Mouse (Mus musculus): ENCODE results near the gene Haao.
A peak's percentile ranks its signal among the peaks of the same experiment; 100 is the strongest.

Haao gene

DNA sequence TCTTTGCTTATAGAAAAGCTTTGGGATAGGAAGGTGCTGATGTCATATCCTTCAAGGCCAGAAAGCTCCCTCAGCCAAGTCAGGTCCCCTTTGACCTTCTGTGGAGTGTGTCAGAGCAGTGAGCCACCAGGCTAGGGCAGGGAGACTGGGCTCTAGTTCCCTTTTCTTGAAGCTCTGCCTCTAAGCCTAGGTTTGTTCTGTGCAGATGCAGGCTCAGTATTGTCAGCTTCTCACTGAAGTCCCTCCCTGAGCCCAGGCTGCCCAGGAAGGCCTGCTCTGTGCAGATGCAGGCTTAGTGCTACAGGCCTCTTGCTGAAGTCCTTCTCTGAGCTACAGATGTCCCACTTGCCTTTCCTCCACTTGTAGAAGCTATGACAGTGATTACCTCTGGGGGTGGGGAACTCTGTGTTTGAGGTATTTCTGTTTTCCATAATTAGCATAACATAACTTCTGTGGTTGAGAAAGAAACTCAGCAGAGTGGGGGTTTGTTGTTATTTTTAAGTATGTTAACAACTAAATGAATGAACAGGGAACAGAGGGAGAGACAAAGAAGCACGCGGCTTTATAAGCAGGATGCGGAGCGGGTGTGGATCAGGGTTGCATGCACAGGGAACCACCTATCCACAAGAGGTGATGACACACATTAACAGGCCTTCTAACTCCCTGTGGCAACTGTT is 17.0 kb downstream of the Haao start:
- no peak for DNase-seq

DNA sequence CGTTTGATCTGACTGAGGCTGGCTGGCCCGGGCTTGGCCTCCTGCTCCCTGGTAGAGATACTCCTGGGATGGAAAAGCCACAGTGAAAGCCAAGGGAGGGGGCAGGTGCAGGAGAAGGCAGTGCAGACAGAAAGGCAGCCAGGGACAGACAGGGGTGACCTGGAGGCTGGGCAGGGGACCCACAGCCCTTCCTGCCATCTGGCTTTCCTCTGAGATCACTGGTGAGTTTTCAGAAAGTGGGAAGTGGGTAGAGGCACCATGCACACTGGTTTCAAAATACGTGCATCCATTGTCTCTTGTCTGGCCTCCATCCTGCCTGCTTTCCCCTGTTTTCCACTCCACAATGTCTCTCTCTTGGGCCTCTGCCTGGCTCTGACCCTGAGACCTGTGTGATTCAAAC is 18.4 kb downstream of the Haao start:
- DNase-seq = no peak

DNA sequence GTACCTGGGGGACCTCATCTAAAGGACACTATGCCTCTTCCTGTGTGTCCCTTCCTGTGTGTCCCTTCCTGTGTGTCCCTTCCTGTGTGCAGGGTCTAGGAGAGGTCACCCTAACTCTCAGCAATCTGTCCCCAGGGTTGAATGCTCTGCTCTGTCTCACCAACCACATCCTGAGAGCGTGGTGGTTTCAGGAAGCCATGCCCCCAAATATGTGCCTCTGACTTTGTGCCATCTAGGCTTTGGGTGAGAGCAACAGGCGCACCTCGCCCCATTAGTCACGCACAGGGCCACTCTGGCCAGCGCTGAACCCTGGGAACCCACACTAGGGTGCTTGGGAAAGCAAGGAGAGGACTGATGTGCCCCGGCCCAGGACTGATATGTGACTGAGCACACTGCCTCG is 23.9 kb downstream of the Haao start:
- DNase-seq = no peak

DNA sequence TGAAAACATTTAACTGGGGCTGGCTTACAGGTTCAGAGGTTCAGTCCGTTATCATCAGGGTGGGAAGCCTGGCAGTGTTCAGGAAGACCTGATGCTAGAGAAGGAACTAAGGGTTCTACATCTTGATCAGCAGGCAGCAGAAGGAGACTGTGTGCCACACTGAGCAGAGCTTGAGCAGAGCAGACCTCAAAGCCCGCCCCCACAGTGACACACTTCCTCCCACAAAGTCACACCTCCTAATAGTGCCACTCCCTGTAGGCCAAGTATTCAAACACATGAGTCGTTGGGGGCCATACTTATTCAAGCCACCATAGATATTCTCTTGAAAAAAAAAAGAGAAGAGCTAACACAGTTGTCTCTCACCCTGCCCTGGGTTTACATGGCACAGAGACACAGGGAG is 25.9 kb downstream of the Haao start:
- no peak for DNase-seq

DNA sequence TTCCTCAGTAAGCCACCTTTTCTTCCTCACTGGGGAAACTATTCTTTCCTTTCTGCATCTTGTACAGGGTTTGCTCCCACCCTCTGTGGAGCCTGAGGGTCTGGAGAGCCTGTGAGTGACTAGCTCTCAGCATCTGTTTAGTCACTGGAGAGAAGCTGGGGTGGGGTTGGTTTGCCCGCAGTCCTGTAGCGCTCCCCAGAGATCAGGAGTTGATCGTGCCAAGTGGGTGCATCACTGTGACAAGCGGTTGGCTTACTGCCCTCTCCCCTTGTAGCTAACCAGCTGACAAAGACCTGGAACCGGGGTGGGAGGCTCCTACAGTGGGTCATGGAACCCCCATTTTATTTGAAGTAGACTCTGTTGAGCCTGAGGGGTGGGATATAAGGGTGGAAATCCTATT is 27.1 kb downstream of the Haao start:
- no peak for DNase-seq

DNA sequence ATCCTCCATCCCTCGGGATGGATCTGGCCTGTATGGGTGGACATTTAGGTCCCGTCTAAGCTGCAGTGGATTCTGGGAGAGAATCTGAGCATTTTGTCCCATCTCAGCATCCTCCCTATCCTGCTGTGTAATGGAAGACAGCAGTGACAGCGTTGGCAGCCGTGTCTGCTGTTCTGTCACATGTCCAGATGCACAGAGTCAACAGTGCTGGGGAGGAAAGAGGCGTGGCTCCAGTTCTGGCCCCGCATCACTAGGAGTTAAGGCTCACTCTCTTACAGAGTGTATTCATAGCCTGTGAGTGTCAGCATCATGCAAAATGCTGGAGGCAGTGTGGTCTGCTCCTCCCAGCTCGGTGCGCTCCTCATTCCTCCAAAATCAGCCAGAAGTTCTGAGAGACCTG is 28.3 kb downstream of the Haao start:
- DNase-seq = no peak

DNA sequence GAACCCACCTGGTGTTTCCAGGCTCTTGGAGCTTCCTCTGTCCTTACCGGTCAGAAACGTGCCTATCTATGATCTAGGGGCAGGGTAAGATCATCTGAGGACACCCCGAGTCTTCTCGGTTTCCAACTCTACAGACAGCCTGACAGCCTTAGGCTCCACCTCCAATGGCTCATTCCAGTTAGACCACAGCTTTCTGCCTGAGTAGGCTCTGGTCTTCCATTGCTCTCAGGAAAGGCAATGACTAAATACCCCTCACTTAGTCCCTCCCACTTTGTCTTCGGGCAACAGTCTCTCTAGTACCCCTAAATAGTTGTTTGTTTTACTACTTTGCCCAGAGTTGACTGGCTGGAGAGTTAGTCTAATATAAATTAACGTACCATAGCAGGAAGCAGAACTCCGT is 30.8 kb downstream of the Haao start:
- no peak for DNase-seq

DNA sequence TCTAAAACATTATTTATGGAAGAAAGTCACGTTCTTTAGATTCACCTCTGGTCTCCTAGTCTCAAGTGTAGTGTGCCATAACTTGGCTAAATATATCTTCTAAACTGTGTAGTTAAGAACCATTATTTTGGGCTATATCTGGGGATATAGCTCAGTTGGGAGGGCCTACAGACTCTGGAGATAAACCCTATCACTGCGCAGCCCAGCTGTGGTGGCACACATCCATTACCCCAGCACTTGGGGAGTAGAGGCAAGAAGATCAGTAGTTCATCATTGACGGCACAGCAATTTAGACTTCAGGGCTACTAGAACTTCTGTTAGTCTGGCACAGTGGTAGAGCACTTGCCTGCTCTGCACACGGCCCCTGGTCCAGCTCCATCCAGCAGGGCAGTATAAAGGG is 34.7 kb downstream of the Haao start:
- no peak for DNase-seq

DNA sequence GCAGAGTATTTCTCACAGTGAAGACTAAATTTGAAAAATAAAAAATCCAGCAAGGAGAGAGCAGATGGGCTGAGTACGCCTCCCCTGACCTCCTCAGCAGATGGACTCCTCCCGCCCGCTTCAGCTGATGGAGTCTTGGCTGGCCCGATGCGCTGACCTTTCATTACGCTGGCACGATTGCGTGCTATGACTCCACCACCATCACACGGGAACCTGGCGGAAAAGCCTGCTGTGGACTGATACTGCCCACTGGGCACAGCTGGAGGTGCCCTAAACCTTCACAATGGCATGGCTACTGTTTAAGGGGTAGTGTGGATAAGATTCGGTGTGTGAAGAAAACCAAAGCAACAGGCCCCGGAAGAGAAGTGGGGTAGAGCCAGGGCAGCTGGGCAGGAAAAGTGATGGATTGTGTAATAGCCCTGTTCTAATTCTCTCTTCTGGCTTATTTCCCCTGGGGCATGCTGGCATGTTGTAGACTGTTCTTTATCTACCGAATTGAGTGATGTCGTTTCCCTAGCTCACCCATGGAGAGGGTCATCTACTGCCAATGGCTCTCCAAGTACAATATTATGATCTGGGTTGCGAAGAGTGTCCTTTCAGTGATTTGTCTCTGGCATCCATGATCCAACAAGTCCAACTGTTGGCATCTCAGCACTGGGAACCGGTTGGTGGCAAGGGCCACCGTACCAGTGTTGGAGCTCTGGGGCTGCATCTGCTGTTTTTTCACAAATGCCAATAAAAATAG is 35.4 kb downstream of the Haao start:
- DNase-seq = no peak

DNA sequence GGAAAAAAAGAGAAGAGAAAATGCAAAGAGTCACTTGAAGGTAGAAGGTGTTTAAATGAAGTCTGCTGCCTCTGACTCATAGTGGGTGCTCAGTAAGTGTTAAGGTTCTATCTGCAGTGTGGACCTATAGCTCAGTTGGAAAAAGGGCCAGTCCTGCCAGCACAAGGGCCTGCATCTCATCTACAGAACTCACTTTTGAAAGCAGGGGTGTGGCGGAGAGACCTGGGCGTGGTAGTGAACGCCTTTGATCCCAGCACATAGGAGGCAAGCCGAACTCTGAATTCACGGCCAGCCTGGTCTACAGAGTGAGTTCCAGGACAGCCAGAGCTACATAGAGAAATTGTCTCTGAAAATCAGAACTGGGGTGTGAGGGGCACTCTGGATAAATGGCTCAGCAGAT is 37.5 kb downstream of the Haao start:
- DNase-seq = no peak

DNA sequence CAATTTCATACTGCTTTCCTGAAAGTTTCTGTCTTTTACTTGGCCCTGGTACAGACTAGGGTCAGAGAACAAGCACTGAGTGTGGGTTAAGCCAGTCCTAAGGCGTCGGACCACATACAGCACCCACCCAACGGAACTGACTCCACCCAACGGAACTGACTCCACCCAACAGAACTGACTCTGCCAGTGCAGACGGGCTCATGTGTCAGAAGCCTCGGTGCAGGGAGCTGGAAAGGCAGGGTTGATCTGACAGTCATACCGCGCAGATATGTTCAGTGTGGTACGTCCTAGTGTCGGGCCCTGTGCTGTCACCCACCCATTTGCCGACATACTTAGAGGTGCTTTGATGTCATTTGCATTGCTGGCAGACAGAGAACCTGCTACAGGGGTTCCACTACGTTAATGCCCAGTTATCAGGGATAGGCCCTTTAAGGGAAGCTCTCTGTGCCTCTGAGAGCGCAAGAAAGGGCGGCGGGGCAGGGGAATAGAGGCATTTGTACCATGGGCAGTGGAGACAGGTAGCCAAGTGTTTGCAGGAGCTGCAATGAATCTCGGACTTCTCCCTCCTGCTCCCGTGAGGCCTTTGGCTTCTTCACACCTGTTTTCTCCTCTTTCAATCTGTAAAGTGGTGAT is 38.5 kb downstream of the Haao start:
- DNase-seq = no peak

DNA sequence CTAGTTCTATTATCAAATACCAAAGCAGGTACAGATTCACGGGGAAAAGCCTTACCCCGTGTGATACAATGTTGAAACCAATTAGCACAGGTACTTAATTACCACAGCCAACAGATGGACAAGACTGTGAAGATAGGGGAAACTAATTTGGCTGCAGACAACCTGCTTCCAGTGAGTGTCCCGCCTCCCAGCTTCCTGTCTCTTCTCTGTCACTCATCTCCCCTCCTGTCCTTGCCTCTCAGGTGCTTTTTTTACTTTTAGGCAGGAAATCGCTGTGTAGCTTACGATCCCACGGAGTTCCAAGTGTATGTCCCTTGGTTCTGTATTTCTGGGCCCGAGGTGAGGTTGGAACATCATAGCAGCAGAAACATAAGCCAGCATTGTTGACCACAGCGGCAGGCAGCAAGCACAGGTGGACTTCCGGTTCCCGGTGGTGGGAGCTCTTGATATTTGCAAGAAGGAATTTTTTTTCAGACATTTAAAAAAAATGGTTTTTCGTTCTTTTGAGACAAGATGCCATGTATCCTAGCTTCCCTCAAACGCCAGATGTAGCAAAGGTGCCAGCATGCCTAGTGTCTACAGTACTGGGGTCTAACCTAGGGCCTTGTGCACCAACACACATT is 39.2 kb downstream of the Haao start:
- no peak for DNase-seq

DNA sequence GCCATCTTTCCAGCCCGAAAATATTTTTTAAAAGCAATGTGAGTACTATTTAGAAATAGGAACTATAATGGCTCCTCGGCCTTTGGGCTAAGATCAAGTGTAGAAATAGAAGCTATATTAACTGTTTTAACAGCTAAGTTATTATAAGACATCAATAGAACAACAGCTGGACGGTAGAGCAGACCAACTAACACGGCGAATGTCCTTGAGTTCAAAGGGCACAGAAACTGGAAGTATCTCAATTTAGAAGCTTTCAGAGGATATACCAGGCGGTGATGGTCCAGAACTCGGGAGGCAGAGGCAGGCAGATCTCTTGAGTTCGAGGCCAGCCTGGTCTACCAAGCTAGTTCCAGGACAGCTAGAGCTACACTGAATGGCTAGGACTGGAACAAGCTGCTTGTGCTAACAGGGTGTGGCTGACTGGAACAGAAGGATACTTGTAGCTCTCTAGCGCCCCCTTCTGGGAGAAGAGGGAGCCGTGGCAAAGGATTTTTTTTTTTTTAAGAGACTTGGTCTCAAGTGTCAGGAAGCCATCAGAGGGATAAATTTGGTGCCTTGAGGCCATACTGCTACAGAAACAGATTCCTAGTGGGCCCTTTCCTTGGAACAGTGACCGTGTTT is 39.9 kb downstream of the Haao start:
- DNase-seq = peak; percentile 72

DNA sequence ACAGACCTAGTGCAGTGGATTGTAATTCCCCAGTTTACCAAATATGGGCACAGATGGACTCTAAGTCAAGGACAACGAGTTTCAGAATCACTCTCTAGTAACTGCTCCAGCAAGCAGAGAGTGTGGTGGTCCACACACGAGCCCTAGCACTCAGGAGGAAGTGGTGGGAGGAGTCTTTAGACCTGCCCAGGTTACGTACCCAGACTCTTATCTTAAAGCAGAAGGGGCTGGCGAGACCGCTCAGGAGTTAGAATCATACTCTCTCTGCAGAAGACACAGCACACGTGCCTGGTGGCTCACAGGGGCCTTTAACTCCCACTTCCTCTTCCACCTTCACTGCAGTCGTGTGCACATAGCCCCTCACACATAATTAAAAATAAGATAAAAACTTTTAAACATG is 40.4 kb downstream of the Haao start:
- DNase-seq = no peak

DNA sequence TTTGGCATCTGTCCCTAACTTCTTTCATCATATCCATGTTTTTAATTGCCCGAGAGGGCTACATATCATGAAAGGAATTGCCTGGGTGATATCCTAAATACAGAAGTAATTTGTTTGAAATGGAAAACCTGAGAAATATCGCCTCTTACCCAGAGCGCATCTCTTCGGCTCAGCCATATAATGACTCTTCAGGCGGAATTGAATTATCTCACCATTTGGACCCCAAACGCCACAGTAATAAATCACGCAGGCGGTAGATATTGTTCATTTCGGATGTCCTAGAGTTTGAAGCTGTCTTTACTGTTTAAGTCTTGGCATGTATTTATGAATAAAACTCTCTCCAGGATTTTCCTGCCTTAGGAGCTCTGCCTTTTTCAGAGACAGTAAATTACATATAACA is 42.7 kb downstream of the Haao start:
- no peak for DNase-seq

DNA sequence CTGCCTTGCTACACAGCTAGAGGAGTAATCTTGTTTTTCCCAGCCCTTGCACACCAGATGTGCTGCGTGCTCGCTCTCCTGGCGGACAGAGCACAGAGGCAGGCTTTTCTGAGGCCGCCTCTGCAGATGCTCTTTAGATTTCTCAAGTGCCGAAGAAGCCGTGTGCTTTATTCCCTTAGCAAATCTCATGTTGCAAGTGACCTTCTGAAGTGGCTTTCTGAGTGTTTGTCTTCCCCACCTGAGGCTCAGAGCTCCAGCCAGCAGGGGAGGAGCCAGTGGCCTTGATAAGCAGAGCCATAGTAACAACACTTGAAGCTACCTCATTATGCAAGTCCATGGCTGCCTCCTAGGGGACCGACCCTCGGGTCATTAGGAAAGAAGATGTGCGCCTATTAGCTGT is 43.8 kb downstream of the Haao start:
- DNase-seq = no peak

DNA sequence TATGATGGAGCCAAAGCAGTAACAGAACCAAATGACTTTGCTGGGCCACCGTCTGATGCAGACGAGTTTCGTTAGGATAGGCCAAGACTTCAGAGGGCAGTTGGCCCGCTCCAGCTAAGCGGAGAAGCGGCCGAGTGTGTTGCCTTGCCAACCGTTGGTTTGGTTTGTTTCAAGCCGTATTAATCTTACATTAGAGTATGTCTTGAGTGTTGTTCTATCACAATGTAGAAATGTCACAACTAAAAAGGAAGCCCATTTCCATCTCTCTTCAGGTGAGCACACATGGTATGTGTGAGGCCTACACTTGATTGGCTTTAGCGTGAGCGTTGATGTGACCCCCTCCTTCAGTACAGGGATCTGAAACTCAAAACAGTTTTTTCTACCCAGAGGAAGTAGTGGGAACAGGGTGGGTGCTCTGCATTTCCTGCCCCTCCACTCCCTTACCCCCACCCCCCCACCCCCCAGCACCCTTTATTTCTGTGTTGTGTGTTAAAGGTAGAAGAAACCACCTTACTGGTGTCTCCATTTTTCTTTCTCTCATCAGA is 48.2 kb downstream of the Haao start:
- DNase-seq = no peak

DNA sequence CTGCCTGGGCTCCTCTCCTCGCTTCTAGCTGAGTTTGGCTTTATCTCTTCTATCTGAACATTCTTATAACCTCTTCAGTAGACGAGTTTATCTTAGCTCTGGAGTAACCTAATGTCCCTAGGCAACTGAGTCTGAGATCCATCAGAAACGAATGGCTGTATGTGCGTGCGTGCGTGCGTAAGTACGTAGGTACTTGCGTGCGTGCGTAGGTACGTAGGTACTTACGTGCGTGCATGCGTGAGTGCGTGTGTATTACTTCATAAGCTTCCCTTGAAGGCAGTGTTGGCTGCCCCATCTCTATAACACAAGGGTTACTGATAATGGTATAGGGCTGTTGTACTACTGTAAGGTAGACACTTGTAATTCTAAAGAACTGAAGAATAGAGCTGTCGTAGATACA is 52.6 kb downstream of the Haao start:
- no peak for DNase-seq

DNA sequence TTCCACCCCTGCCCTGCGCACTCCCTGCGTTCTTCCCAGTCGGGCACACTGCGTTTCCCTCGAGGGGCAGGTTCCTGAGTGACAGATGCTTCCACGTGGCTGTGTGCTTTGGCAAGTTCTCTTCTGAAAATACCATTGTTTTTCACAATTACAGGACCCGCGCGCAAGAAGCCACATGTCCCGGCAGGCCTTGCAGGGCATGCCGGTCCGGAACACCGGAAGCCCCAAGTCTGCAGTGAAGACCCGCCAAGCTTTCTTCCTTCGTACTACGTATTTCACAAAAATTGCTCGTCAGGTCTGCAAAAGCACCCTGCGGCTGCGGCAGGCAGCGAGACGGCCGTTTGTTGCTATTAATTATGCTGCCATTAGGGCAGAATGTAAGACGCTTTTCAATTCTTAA is 55.4 kb downstream of the Haao start:
- DNase-seq = peak; percentile 19

DNA sequence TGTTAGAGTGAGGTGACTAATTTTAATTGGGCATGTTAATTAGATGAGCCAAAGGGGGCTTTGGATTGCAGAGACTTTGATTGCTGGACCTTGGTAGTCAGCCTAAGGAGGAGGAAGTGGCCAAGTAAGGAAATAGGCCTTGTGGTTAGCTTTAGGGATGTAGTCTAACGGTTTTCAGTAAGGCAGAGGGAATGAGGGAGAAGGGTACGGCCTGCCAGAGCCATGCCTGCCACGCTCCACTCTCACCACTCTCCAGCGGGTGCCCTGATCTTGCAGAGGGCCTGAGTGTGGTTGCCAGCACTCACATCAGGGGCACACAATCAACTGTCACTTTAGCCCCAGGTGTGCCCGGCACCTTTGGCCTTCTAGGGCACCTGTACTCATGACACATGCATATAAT is 57.6 kb downstream of the Haao start:
- no peak for DNase-seq

DNA sequence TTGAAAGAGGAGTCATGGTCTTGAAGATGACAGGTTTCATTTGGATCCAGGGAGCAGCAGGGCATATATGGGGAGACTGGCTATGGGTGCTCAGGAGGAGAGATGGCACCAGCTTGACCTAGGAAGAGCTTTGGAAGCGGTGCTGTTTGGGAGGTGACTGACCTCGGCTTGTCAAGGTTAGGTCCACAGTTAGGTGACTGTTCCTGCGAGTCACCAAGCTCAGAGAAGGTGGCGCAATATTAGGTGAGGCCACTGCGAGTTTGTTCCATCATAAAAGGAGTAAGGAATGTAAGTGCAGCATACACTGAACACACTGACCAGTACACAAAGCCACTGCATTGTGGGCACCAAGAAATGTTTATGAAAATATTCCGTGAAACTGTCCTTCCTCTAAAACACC is 61.3 kb downstream of the Haao start:
- no peak for DNase-seq

DNA sequence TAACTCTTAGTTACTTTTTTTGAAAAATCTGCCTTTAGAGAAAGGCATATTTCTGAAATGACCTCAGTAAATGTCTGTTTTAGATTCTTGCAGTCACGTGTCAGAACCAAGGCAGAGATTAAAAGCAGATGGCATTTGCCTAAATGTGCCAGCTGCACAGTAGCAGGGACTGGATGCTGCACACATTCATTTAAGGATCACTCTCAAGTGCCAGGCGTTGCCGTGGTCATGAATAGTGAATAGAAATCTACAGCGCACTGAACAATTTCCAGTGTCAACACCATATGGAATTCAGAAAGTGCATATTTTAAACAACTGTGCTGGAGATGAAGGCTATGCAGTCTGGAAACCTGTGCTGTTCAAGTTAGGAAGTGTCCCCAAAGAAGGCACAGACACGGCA is 65.0 kb downstream of the Haao start:
- peak; percentile 59 for DNase-seq

All from embryo, embryonic 11 days (tissue).